ENCODE assay signal across 13 mouse cellular contexts in genomic region chr13:78937389-78938350, GRCm38 (mm10).
A peak's percentile ranks its signal among the peaks of the same experiment; 100 is the strongest.
DNase-seq lines count a peak whose midpoint lies in the region; ATAC-seq and TF ChIP-seq lines count a peak whose summit lies in the region.
"Had no signal": no experiment of that assay in that cellular context is flagged by ENCODE, and none has a peak within 500 bp of the region (broad histone marks: within the 10 kb centered on the region; RNA-seq: fewer than 3 reads in every experiment).

No protein-coding gene starts in this region.

- TF ChIP-seq CTCF in intestine, postnatal 0 days (IDR thresholded peaks at IDR 0.05; ENCODE audit: low read depth) = no peak
- no peak for TF ChIP-seq CTCF in kidney, adult 2 months (conservative IDR thresholded peaks at IDR 0.05; ENCODE audit: insufficient read depth, insufficient read length, low read depth, low read length)

- H3K4me2 ChIP-seq in forebrain, embryonic 16.5 days (ENCODE audit: low read length) = peak overlapping the region; percentile 30; the same call in 1 of the 2 replicates
- no peak overlapping the region; the same call in 1 of the 2 replicates for H3K4me2 ChIP-seq in midbrain, embryonic 12.5 days (replicated peaks)
- H3K4me2 ChIP-seq in intestine, postnatal 0 days (replicated peaks; ENCODE audit: low read depth) = no peak overlapping the region
- H3K4me2 ChIP-seq: embryonic facial prominence, embryonic 12.5 days had no signal

- DNase-seq in right cerebral cortex, adult 18-20 months = peak; percentile 2
- DNase-seq in right cerebral cortex, postnatal 14 days = no peak
- no peak for DNase-seq in kidney, adult 2 months
- DNase-seq in lung, postnatal 25 days (ENCODE audit: low spot score) = no peak
- DNase-seq: gastrocnemius, adult 2 months; kidney, adult 9 months had no signal

- H3K4me3 ChIP-seq in forebrain, embryonic 16.5 days (replicated peaks; ENCODE audit: low read length) = no peak overlapping the region
- no peak overlapping the region for H3K4me3 ChIP-seq in midbrain, embryonic 12.5 days
- no peak overlapping the region for H3K4me3 ChIP-seq in intestine, postnatal 0 days (ENCODE audit: low read depth, low read length)
- no peak overlapping the region for H3K4me3 ChIP-seq in kidney, adult 2 months (ENCODE audit: insufficient read depth, low read depth, low read length)
- H3K4me3 ChIP-seq: embryonic facial prominence, embryonic 12.5 days; gastrocnemius, adult 2 months had no signal

- H3K9ac ChIP-seq in forebrain, embryonic 16.5 days (replicated peaks; ENCODE audit: low read depth, low read length) = no peak overlapping the region
- no peak overlapping the region for H3K9ac ChIP-seq in midbrain, embryonic 12.5 days (replicated peaks)
- H3K9ac ChIP-seq in intestine, postnatal 0 days (ENCODE audit: low read depth, low read length) = no peak overlapping the region
- H3K9ac ChIP-seq: embryonic facial prominence, embryonic 12.5 days; liver, embryonic 14.5 days had no signal

- 14% methylated on average over 7 of the region's 7 CpGs for WGBS in forebrain, embryonic 16.5 days
- WGBS in midbrain, embryonic 12.5 days = 35% methylated on average over 7 of the region's 7 CpGs
- WGBS in intestine, postnatal 0 days = 76% methylated on average over 7 of the region's 7 CpGs
- 72% methylated on average over 7 of the region's 7 CpGs for WGBS in kidney, adult 2 months

- no peaks in the 10 kb centered on the region for H3K27me3 ChIP-seq in forebrain, embryonic 16.5 days (replicated peaks; ENCODE audit: control insufficient read depth, insufficient read depth, low read length)
- no peaks in the 10 kb centered on the region for H3K27me3 ChIP-seq in midbrain, embryonic 12.5 days
- no peaks in the 10 kb centered on the region for H3K27me3 ChIP-seq in intestine, postnatal 0 days (replicated peaks; ENCODE audit: control insufficient read depth, insufficient read depth, low read length)
- no peaks in the 10 kb centered on the region for H3K27me3 ChIP-seq in kidney, adult 2 months (replicated peaks; ENCODE audit: control insufficient read depth, insufficient read depth, low read length)
- H3K27me3 ChIP-seq: embryonic facial prominence, embryonic 12.5 days had no signal

- peak overlapping the region; percentile 77 for H3K27ac ChIP-seq in forebrain, embryonic 16.5 days (ENCODE audit: low read length)
- peak overlapping the region; percentile 50 for H3K27ac ChIP-seq in midbrain, embryonic 12.5 days (replicated peaks)
- H3K27ac ChIP-seq in intestine, postnatal 0 days (ENCODE audit: low read depth, low read length) = no peak overlapping the region
- H3K27ac ChIP-seq in kidney, adult 2 months (ENCODE audit: insufficient read depth, low read depth, low read length) = no peak overlapping the region
- H3K27ac ChIP-seq: embryonic facial prominence, embryonic 12.5 days; gastrocnemius, adult 2 months; liver, embryonic 14.5 days; macrophage; stomach, postnatal 0 days had no signal

- H3K36me3 ChIP-seq in forebrain, embryonic 16.5 days (ENCODE audit: control insufficient read depth, insufficient read depth) = no peaks in the 10 kb centered on the region
- no peaks in the 10 kb centered on the region for H3K36me3 ChIP-seq in midbrain, embryonic 12.5 days
- H3K36me3 ChIP-seq in intestine, postnatal 0 days (ENCODE audit: control insufficient read depth, insufficient read depth) = no peaks in the 10 kb centered on the region
- no peaks in the 10 kb centered on the region for H3K36me3 ChIP-seq in kidney, adult 2 months (ENCODE audit: control insufficient read depth, insufficient read depth, low read length)
- H3K36me3 ChIP-seq: embryonic facial prominence, embryonic 12.5 days had no signal

- ATAC-seq in forebrain, embryonic 16.5 days = peak; percentile 94
- peak; percentile 94 for ATAC-seq in midbrain, embryonic 12.5 days (ENCODE audit: low FRiP score, low read depth)
- ATAC-seq in intestine, postnatal 0 days = no peak

- peaks cover 21% of the 10 kb centered on the region for H3K4me1 ChIP-seq in forebrain, embryonic 16.5 days (replicated peaks; ENCODE audit: control insufficient read depth, insufficient read depth, low read length)
- H3K4me1 ChIP-seq in midbrain, embryonic 12.5 days = peaks cover 21% of the 10 kb centered on the region
- H3K4me1 ChIP-seq in intestine, postnatal 0 days (replicated peaks; ENCODE audit: control insufficient read depth, insufficient read depth, low read length) = no peaks in the 10 kb centered on the region
- no peaks in the 10 kb centered on the region for H3K4me1 ChIP-seq in kidney, adult 2 months (ENCODE audit: control insufficient read depth, insufficient read depth, low read length)
- H3K4me1 ChIP-seq: embryonic facial prominence, embryonic 12.5 days had no signal

- H3K9me3 ChIP-seq in forebrain, embryonic 16.5 days (ENCODE audit: control insufficient read depth, low read length) = no peaks in the 10 kb centered on the region
- H3K9me3 ChIP-seq in midbrain, embryonic 12.5 days = no peaks in the 10 kb centered on the region
- H3K9me3 ChIP-seq in intestine, postnatal 0 days (ENCODE audit: control insufficient read depth) = no peaks in the 10 kb centered on the region
- H3K9me3 ChIP-seq: embryonic facial prominence, embryonic 12.5 days had no signal

- TF ChIP-seq POLR2A in kidney, adult 2 months (IDR thresholded peaks at IDR 0.05; ENCODE audit: low read depth, low read length) = no peak

Comparison
In these comparisons a context has a peak if more than half of its experiments do, and no peak if none do; other contexts are left out.
1. H3K27ac ChIP-seq: peak in forebrain, embryonic 16.5 days (single experiment) and midbrain, embryonic 12.5 days (single experiment); none in intestine, postnatal 0 days (single experiment) and kidney, adult 2 months (single experiment).